18 mouse cellular contexts compared by ENCODE assay signal in the genomic region with DNA sequence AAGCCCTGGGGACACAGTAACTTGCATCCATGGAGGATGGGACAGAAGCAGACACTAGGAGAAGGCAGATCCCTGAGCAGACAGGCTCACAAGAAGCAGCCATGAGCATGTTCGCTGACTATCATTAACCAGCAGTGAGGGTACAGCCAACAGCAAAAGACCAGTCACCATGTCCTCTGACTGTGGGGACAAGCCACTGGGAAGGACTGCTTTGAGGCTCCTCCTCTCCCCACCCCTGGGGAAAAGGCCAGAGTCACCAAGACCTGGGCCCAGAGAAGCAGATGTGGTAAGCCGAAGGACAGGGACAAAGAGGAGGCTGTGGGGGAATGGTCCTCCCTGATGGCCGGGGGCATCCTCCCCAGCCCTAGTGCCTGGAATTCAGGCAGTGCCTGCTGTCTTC. TPM values are rescaled to one million over a fixed set of nuclear protein-coding genes. Genes with fewer than 3 reads are reported as not detected.
DNase-seq lines count a peak whose midpoint lies in the region; ATAC-seq and TF ChIP-seq lines count a peak whose summit lies in the region.
"Had no signal": no experiment of that assay in that cellular context is flagged by ENCODE, and none has a peak within 500 bp of the region (broad histone marks: within the 10 kb centered on the region; RNA-seq: fewer than 3 reads in every experiment).

No protein-coding gene starts in this region.

- no peak overlapping the region for H3K4me2 ChIP-seq in liver, embryonic 13.5 days
- H3K4me2 ChIP-seq in liver, embryonic 12.5 days: no peak overlapping the region
- H3K4me2 ChIP-seq: forebrain, embryonic 15.5 days; heart, embryonic 12.5 days; limb, embryonic 12.5 days; midbrain, embryonic 12.5 days had no signal

- H3K36me3 ChIP-seq in liver, embryonic 13.5 days: peaks cover 18% of the 10 kb centered on the region
- peaks cover 24% of the 10 kb centered on the region for H3K36me3 ChIP-seq in liver, embryonic 12.5 days
- peaks cover 73% of the 10 kb centered on the region for H3K36me3 ChIP-seq in G1E (replicated peaks)

- peaks cover 55% of the 10 kb centered on the region for H3K4me1 ChIP-seq in liver, embryonic 13.5 days (replicated peaks)
- peaks cover 39% of the 10 kb centered on the region for H3K4me1 ChIP-seq in liver, embryonic 12.5 days
- peaks cover 79% of the 10 kb centered on the region for H3K4me1 ChIP-seq in G1E (ENCODE audit: insufficient read depth, low read depth, low read length)
- peaks cover 54% of the 10 kb centered on the region for H3K4me1 ChIP-seq in brown adipose tissue, adult 24 weeks (ENCODE audit: control insufficient read depth, insufficient read depth, insufficient read length, low read length)
- H3K4me1 ChIP-seq: midbrain, embryonic 12.5 days had no signal

- 0 out of 2 replicates have a peak, but pooled peaks cover 3% of the 10 kb centered on the region for H3K9me3 ChIP-seq in liver, embryonic 13.5 days (replicated peaks)
- no peaks in the 10 kb centered on the region for H3K9me3 ChIP-seq in liver, embryonic 12.5 days (replicated peaks)
- H3K9me3 ChIP-seq in G1E (replicated peaks): peaks cover 7% of the 10 kb centered on the region
- H3K9me3 ChIP-seq: forebrain, embryonic 15.5 days had no signal

- 0 out of 2 replicates have a peak overlapping the region, but pooled peaks have one; percentile 8 for H3K27ac ChIP-seq in liver, embryonic 13.5 days
- no peak overlapping the region for H3K27ac ChIP-seq in liver, embryonic 12.5 days
- peak overlapping the region; percentile 95 for H3K27ac ChIP-seq in brown adipose tissue, adult 24 weeks (replicated peaks; ENCODE audit: low read depth, low read length)
- H3K27ac ChIP-seq: forebrain, embryonic 15.5 days; hindbrain, postnatal 0 days; layer of hippocampus, adult 2 months; limb, embryonic 12.5 days; midbrain, embryonic 12.5 days had no signal

- H3K27me3 ChIP-seq in liver, embryonic 13.5 days: no peaks in the 10 kb centered on the region
- H3K27me3 ChIP-seq in liver, embryonic 12.5 days (replicated peaks): no peaks in the 10 kb centered on the region
- no peaks in the 10 kb centered on the region for H3K27me3 ChIP-seq in G1E (ENCODE audit: insufficient read depth, low read length)
- H3K27me3 ChIP-seq: forebrain, embryonic 15.5 days; heart, embryonic 12.5 days; limb, embryonic 12.5 days; midbrain, embryonic 12.5 days had no signal

- DNase-seq in adrenal gland, postnatal 14 days: peak; percentile 47
- DNase-seq in adrenal gland, postnatal 4 days (ENCODE audit: low spot score in 2 of 2): no peak
- DNase-seq in liver, embryonic 13.5 days: no peak
- DNase-seq in G1E (ENCODE audit: low spot score): peak; percentile 15
- DNase-seq in layer of hippocampus, postnatal 10 days (ENCODE audit: low spot score in 2 of 2): no peak
- no peak for DNase-seq in embryo, embryonic 10 days (ENCODE audit: low spot score)
- DNase-seq: cerebellum, adult 11-12 months; layer of hippocampus, postnatal 36 days; thymus, adult 18-20 months had no signal

- no peak for ATAC-seq in liver, embryonic 13.5 days (ENCODE audit: low read depth)
- ATAC-seq in liver, embryonic 12.5 days: no peak
- ATAC-seq in G1E (ENCODE audit: extremely low read depth, insufficient number of reproducible peaks, low FRiP score, poor library complexity, severe bottlenecking): no peak
- ATAC-seq: intestine, postnatal 0 days had no signal

- H3K4me3 ChIP-seq in liver, embryonic 13.5 days (replicated peaks): no peak overlapping the region
- H3K4me3 ChIP-seq in liver, embryonic 12.5 days: no peak overlapping the region
- peak overlapping the region; percentile 34; the same call in 1 of the 2 replicates for H3K4me3 ChIP-seq in G1E (ENCODE audit: low read depth, low read length)
- no peak overlapping the region for H3K4me3 ChIP-seq in brown adipose tissue, adult 24 weeks (ENCODE audit: insufficient read depth, low read depth, low read length)
- H3K4me3 ChIP-seq: forebrain, embryonic 15.5 days; heart, embryonic 12.5 days; layer of hippocampus, adult 2 months; limb, embryonic 12.5 days; midbrain, embryonic 12.5 days had no signal

- WGBS in liver, embryonic 13.5 days (ENCODE audit: insufficient replicate concordance): 73% methylated on average over 3 of the region's 3 CpGs
- WGBS in liver, embryonic 12.5 days (ENCODE audit: insufficient replicate concordance): 67% methylated on average over 3 of the region's 3 CpGs

- no peak for TF ChIP-seq CTCF in G1E (IDR thresholded peaks at IDR 0.05; ENCODE audit: low read depth, low read length)

- no peak overlapping the region for H3K9ac ChIP-seq in liver, embryonic 13.5 days
- no peak overlapping the region for H3K9ac ChIP-seq in liver, embryonic 12.5 days
- H3K9ac ChIP-seq: forebrain, embryonic 15.5 days; heart, embryonic 12.5 days; limb, embryonic 12.5 days; midbrain, embryonic 12.5 days had no signal

RNA-seq across cellular contexts. Expression of a gene that starts 37.4 kb away (rescaled TPM):
- total RNA-seq in adrenal gland, postnatal 14 days (2021): 164 and 209 TPM in 2 replicates
- total RNA-seq in adrenal gland, postnatal 4 days (2021): 100 to 1,000 TPM; 117 to 127 TPM
- 6.5 and 8.4 TPM in 2 replicates for polyA plus RNA-seq in liver, embryonic 13.5 days (2015; fragmentation: Nextera tagmentation; extraction: Ambion mirVana)
- polyA plus RNA-seq in liver, embryonic 12.5 days (2016; fragmentation: Nextera tagmentation; extraction: Ambion mirVana): 9.8 and 10.1 TPM in 2 replicates
- total RNA-seq in G1E (2014; fragmentation: Nextera tagmentation): 21.5 and 23.0 TPM in 2 replicates
- total RNA-seq in G1E (2017): 4.6 and 4.7 TPM in 2 replicates
- polyA plus RNA-seq in G1E (2012): 1.8 and 2.1 TPM in 2 replicates
- 21.5 and 22.3 TPM in 2 replicates for polyA plus RNA-seq in brown adipose tissue, adult 24 weeks (2012; ENCODE audit: insufficient read depth, insufficient read length, missing spikeins)
- total RNA-seq in layer of hippocampus, postnatal 10 days (2021): 10 to 100 TPM; 38.2 to 40.5 TPM

Comparison
In these comparisons a context has a peak if more than half of its experiments do, and no peak if none do; other contexts are left out.
1. DNase-seq: peak in adrenal gland, postnatal 14 days (single experiment) and G1E (single experiment); none in adrenal gland, postnatal 4 days (0 of 2), liver, embryonic 13.5 days (single experiment), layer of hippocampus, postnatal 10 days (0 of 2) and embryo, embryonic 10 days (single experiment).